Mouse (Mus musculus) E14TG2a.4 (cell line): ENCODE data around the gene Pex5l.

Experiments
- H3K27me3 ChIP-seq: 2 replicates; pipeline ENCODE4 v1.6.1; 2014; ENCODE audit warnings: low read length, control low read depth; ENCODE audit not compliant: insufficient read depth
- H3K36me3 ChIP-seq: 2 replicates; pipeline ENCODE4 v1.6.1; 2014; ENCODE audit warnings: low read length, control low read depth; ENCODE audit not compliant: insufficient read depth
- H3K4me1 ChIP-seq: replicated peaks from 2 replicates; pipeline ENCODE4 v1.6.1; 2014; ENCODE audit warnings: low read depth, low read length, control low read depth
- H3K4me3 ChIP-seq: replicated peaks from 2 replicates; pipeline ENCODE4 v1.5.1; 2014; ENCODE audit warnings: mild to moderate bottlenecking, low read length
- H3K9me3 ChIP-seq: 2 replicates; pipeline ENCODE4 v1.6.1; 2014; ENCODE audit warnings: low read length, control low read depth
- CTCF ChIP-seq: conservative IDR thresholded peaks from 2 replicates; pipeline ENCODE4 v1.5.1; 2014; ENCODE audit warnings: low read length
- NANOG ChIP-seq: IDR thresholded peaks from 2 replicates; pipeline ENCODE4 v1.6.1; 2014; ENCODE audit warnings: borderline replicate concordance, low read length, mixed read lengths
- POU5F1 ChIP-seq: IDR thresholded peaks from 2 replicates; pipeline ENCODE4 v1.6.1; 2014; ENCODE audit warnings: low read length, borderline replicate concordance

The Pex5l gene

GRCm38 (mm10) chr3:32991713-32992575, 151.1 kb downstream of the Pex5l start:
- Histone ChIP-seq H3K36me3 (no peaks in the 10 kb centered on the region), H3K4me1 (peaks cover 32% of the 10 kb centered on the region), H3K27me3 (no peaks in the 10 kb centered on the region), H3K4me3 (no peak overlapping the region), H3K9me3 (no peaks in the 10 kb centered on the region)
- no peak for TF ChIP-seq CTCF
- TF ChIP-seq NANOG, result no peak
- no peak for TF ChIP-seq POU5F1

- no peaks in the 10 kb centered on the region for H3K9me3 ChIP-seq
- H3K4me3 ChIP-seq, result no peak overlapping the region
- no peaks in the 10 kb centered on the region for H3K36me3 ChIP-seq
- H3K4me1 ChIP-seq, result peaks cover 19% of the 10 kb centered on the region
- no peaks in the 10 kb centered on the region for H3K27me3 ChIP-seq
- TF ChIP-seq NANOG, result no peak
- TF ChIP-seq POU5F1, result no peak
- TF ChIP-seq CTCF, result no peak
Observed at GRCm38 (mm10) chr3:32987806-32988205, 155.2 kb downstream of the Pex5l start.

GRCm38 (mm10) chr3:32985141-32985540, 157.9 kb downstream of the Pex5l start:
- Histone ChIP-seq H3K9me3 (no peaks in the 10 kb centered on the region), H3K4me3 (no peak overlapping the region), H3K36me3 (no peaks in the 10 kb centered on the region), H3K27me3 (no peaks in the 10 kb centered on the region), H3K4me1 (no peaks in the 10 kb centered on the region)
- TF ChIP-seq POU5F1 (no peak), NANOG (no peak), CTCF (no peak)

GRCm38 (mm10) chr3:32979981-32980380, 163.1 kb downstream of the Pex5l start:
- no peaks in the 10 kb centered on the region for H3K27me3 ChIP-seq
- no peaks in the 10 kb centered on the region for H3K9me3 ChIP-seq
- no peaks in the 10 kb centered on the region for H3K4me1 ChIP-seq
- no peaks in the 10 kb centered on the region for H3K36me3 ChIP-seq
- H3K4me3 ChIP-seq, result no peak overlapping the region
- TF ChIP-seq NANOG (no peak), POU5F1 (no peak), CTCF (no peak)

DNA sequence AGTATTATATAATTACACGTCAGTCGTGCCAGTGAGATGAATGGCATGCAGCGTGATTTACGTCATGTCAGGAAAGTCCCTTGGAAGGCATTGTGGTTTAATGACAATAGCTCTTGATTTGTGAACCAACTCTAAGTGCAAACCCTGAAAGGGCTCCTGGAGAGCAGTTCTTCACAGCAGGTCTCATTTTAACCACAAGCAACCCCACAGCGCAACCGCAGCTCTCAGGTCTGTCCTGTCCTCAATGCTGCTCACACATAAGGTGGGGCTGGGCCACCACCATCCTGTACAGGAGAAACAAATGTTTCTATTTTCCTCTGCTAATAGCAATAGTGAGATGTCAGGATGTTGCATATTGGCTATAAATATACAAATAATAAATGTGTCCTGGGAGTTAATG, 163.8 kb downstream of the Pex5l start:
- Histone ChIP-seq H3K9me3 (no peaks in the 10 kb centered on the region), H3K4me1 (no peaks in the 10 kb centered on the region), H3K4me3 (no peak overlapping the region), H3K27me3 (no peaks in the 10 kb centered on the region), H3K36me3 (no peaks in the 10 kb centered on the region)
- TF ChIP-seq NANOG, result no peak
- TF ChIP-seq CTCF, result no peak
- no peak for TF ChIP-seq POU5F1

- TF ChIP-seq POU5F1, result no peak
- H3K9me3 ChIP-seq, result peaks cover 12% of the 10 kb centered on the region; the same call in 1 of the 2 replicates
Observed at GRCm38 (mm10) chr3:32970257-32970656, 172.8 kb downstream of the Pex5l start.

DNA sequence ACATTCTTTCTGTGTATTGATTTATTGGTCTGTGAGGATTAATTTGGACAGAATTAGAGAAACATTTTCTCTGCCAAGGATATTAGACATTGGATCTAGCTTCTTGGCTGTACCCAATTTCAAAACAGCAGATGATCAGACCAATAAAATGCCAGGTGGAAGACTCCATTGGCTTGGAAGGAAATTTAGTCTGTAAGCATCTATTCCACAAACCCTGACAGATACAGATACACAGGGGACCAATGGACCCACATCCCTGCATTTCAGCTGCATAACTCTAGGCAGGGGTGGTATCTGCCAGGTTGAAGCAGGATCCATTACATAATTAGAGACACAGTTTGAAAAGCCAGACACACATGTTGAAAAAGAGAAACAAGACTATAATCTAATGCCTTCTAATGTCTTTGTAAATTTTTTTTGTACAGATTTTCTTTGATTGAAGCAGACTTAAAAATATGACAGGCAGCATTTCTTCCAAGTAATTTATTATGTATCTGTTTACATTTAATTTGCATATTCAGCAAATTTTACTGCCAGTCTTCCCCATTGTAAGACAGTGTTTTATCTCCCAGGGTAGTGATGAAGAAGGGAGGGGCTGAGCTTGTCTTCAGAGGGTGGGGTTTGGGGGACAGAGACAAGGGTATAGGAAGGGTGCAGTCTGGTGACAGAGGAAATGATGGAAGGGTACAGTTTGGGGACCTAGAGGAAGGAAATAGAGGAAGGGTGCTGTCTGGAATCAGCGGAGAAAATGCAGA, 174.2 kb downstream of the Pex5l start:
- H3K27me3 ChIP-seq, result no peaks in the 10 kb centered on the region
- H3K9me3 ChIP-seq, result peaks cover 12% of the 10 kb centered on the region; the same call in 1 of the 2 replicates
- TF ChIP-seq POU5F1, result no peak
- TF ChIP-seq NANOG, result no peak
- TF ChIP-seq CTCF, result no peak
- H3K4me1 ChIP-seq, result no peaks in the 10 kb centered on the region
- no peaks in the 10 kb centered on the region for H3K36me3 ChIP-seq
- H3K4me3 ChIP-seq, result no peak overlapping the region

More at GRCm38 (mm10) chr3:32970257-32970656, 172.8 kb downstream of the Pex5l start:
- Histone ChIP-seq H3K4me3 (no peak overlapping the region), H3K4me1 (no peaks in the 10 kb centered on the region), H3K27me3 (no peaks in the 10 kb centered on the region), H3K36me3 (no peaks in the 10 kb centered on the region)

- Histone ChIP-seq H3K27me3 (no peaks in the 10 kb centered on the region), H3K4me1 (no peaks in the 10 kb centered on the region), H3K9me3 (0 out of 2 replicates have a peak, but pooled peaks cover 6% of the 10 kb centered on the region), H3K36me3 (no peaks in the 10 kb centered on the region), H3K4me3 (no peak overlapping the region)
- TF ChIP-seq CTCF (peak; percentile 73), NANOG (no peak)
Observed at GRCm38 (mm10) chr3:32965528-32965927, 177.5 kb downstream of the Pex5l start.
